Mouse (Mus musculus): ENCODE results near the gene Tekt3. TPM values are rescaled to one million over a fixed set of nuclear protein-coding genes. Genes with fewer than 3 reads are reported as not detected.

The Tekt3 gene
- polyA plus RNA-seq, 1 experiment from 2014 or later = not detected

- ATAC-seq (replicated peaks; ENCODE audit: insufficient number of reproducible peaks, low FRiP score, low TSS enrichment, low read depth) = no peak
- Histone ChIP-seq H3K27me3 (ENCODE audit: control insufficient read depth, insufficient read depth, low read length) (peaks cover 9% of the 10 kb centered on the region; the same call in 1 of the 2 replicates), H3K4me2 (ENCODE audit: low read depth, low read length) (no peak overlapping the region), H3K27ac (replicated peaks; ENCODE audit: low read depth, low read length) (no peak overlapping the region), H3K9ac (replicated peaks; ENCODE audit: low read length) (no peak overlapping the region), H3K4me1 (ENCODE audit: control insufficient read depth, insufficient read depth, low read length) (no peaks in the 10 kb centered on the region; the same call in 1 of the 2 replicates), H3K9me3 (replicated peaks; ENCODE audit: control insufficient read depth, low read length) (no peaks in the 10 kb centered on the region), H3K36me3 (replicated peaks; ENCODE audit: control insufficient read depth, insufficient read depth, low read depth, low read length) (no peaks in the 10 kb centered on the region), H3K4me3 (ENCODE audit: low read depth, low read length) (no peak overlapping the region)
- WGBS = 58% methylated on average over 12 of the region's 12 CpGs
- no peak for DNase-seq (ENCODE audit: low spot score)
These were observed 68.4 kb downstream of the Tekt3 start for GRCm38 (mm10) chr11:63129840-63130239.

DNA sequence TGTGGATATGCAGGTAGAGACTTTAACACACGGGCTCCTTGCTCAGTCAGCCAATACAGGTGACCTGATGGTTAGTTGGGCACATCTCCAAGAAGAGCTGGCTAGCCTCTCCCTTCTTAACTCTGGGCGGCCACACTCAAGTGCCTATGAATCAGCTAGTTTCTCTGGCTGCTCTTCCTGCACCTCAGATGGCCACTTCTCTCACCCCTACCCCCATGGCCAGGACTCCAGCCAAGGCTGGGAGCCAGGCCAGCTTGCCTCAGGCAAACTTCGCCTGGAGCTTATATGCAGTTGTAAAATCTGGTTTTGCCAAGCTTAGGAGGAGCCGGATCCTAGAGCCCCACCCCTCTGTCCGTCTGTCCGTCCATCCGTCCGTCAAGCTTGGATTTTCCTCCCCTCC, 69.0 kb downstream of the Tekt3 start:
- 46% methylated on average over 8 of the region's 8 CpGs for WGBS
- Histone ChIP-seq H3K9ac (replicated peaks; ENCODE audit: low read length) (no peak overlapping the region), H3K4me2 (ENCODE audit: low read depth, low read length) (no peak overlapping the region; the same call in 1 of the 2 replicates)

DNA sequence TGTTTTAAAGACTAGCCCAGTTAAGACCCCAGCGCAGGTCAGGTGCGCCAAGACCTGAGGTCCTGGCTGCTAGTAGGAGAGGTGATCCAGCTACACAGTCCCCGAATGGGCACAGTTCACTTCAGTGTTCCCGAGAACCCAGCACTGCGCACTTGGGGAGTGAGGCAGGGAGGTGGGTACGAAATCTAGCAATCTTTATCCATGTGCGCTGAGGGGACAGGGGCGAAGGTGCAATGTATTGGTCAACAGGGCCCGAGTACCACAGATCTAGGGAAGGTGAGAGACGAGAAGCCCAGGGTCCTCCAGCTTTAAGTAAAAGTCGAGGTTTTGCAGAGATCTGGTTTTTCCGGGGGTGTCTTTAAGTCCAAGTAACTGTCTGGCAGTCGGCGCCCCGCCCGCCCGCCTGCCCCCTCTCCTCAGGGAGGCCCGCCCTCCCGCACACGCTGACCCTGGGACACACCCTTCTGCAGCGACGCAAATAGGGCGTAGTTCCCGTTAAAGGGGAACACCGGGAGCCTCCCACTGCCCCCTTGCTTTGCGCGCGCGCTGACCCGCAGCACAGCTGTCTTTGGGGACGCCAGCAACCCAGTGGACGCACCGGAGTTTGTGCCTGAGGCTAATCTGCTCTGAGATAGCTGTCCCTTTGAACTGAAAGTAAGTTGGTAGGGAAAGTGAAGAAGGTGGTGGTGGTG, 69.7 kb downstream of the Tekt3 start:
- no peaks in the 10 kb centered on the region; the same call in none of the 2 replicates for H3K4me1 ChIP-seq (ENCODE audit: control insufficient read depth, insufficient read depth, low read length)
- ATAC-seq (replicated peaks; ENCODE audit: insufficient number of reproducible peaks, low FRiP score, low TSS enrichment, low read depth) = no peak
- peak; percentile 22 for DNase-seq (ENCODE audit: low spot score)
- H3K36me3 ChIP-seq (replicated peaks; ENCODE audit: control insufficient read depth, insufficient read depth, low read depth, low read length) = no peaks in the 10 kb centered on the region
- H3K27me3 ChIP-seq (ENCODE audit: control insufficient read depth, insufficient read depth, low read length) = peaks cover 9% of the 10 kb centered on the region; the same call in 1 of the 2 replicates
- WGBS = 3% methylated on average over 33 of the region's 33 CpGs
- peak overlapping the region; percentile 87 for H3K4me2 ChIP-seq (ENCODE audit: low read depth, low read length)
- H3K27ac ChIP-seq (replicated peaks; ENCODE audit: low read depth, low read length) = no peak overlapping the region
- H3K9me3 ChIP-seq (replicated peaks; ENCODE audit: control insufficient read depth, low read length) = no peaks in the 10 kb centered on the region
- peak overlapping the region; percentile 35; the same call in 1 of the 2 replicates for H3K9ac ChIP-seq (replicated peaks; ENCODE audit: low read length)
- H3K4me3 ChIP-seq (ENCODE audit: low read depth, low read length) = peak overlapping the region; percentile 52

More for the DNA sequence above, 69.0 kb downstream of the Tekt3 start:
- no peaks in the 10 kb centered on the region for H3K36me3 ChIP-seq (replicated peaks; ENCODE audit: control insufficient read depth, insufficient read depth, low read depth, low read length)
- H3K27ac ChIP-seq (replicated peaks; ENCODE audit: low read depth, low read length) = no peak overlapping the region
- no peaks in the 10 kb centered on the region; the same call in 1 of the 2 replicates for H3K4me1 ChIP-seq (ENCODE audit: control insufficient read depth, insufficient read depth, low read length)
- H3K9me3 ChIP-seq (replicated peaks; ENCODE audit: control insufficient read depth, low read length) = no peaks in the 10 kb centered on the region
- DNase-seq (ENCODE audit: low spot score) = no peak
- H3K27me3 ChIP-seq (ENCODE audit: control insufficient read depth, insufficient read depth, low read length) = peaks cover 9% of the 10 kb centered on the region; the same call in 1 of the 2 replicates
- ATAC-seq (replicated peaks; ENCODE audit: insufficient number of reproducible peaks, low FRiP score, low TSS enrichment, low read depth) = no peak
- no peak overlapping the region for H3K4me3 ChIP-seq (ENCODE audit: low read depth, low read length)

DNA sequence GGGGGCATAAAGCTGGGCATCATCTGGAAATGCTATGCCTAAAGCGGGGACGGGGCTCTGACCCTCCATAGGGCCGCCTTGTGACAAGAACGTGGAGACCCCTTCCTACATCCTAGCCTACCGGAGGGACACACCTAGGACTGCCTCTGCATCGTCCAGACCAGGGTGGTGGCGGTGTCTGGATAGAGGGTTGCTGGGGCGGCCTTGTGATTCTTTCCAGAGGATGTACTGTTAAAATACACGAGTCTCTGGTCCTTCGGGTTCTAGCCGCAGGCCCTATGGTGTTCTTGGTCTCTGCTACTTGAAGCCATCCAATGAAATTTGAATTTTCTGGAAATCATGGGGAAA, 70.2 kb downstream of the Tekt3 start:
- no peak for ATAC-seq (replicated peaks; ENCODE audit: insufficient number of reproducible peaks, low FRiP score, low TSS enrichment, low read depth)
- Histone ChIP-seq H3K9ac (replicated peaks; ENCODE audit: low read length) (peak overlapping the region; percentile 77; the same call in 1 of the 2 replicates), H3K4me1 (ENCODE audit: control insufficient read depth, insufficient read depth, low read length) (no peaks in the 10 kb centered on the region; the same call in none of the 2 replicates), H3K36me3 (replicated peaks; ENCODE audit: control insufficient read depth, insufficient read depth, low read depth, low read length) (no peaks in the 10 kb centered on the region), H3K4me3 (ENCODE audit: low read depth, low read length) (peak overlapping the region; percentile 52), H3K27me3 (ENCODE audit: control insufficient read depth, insufficient read depth, low read length) (peaks cover 9% of the 10 kb centered on the region; the same call in 1 of the 2 replicates), H3K4me2 (ENCODE audit: low read depth, low read length) (peak overlapping the region; percentile 87), H3K9me3 (replicated peaks; ENCODE audit: control insufficient read depth, low read length) (no peaks in the 10 kb centered on the region), H3K27ac (replicated peaks; ENCODE audit: low read depth, low read length) (no peak overlapping the region)
- WGBS = 5% methylated on average over 11 of the region's 11 CpGs
- no peak for DNase-seq (ENCODE audit: low spot score)

- Histone ChIP-seq H3K4me2 (ENCODE audit: low read depth, low read length) (peak overlapping the region; percentile 87), H3K4me1 (ENCODE audit: control insufficient read depth, insufficient read depth, low read length) (no peaks in the 10 kb centered on the region; the same call in none of the 2 replicates), H3K27ac (replicated peaks; ENCODE audit: low read depth, low read length) (peak overlapping the region; percentile 60), H3K27me3 (ENCODE audit: control insufficient read depth, insufficient read depth, low read length) (peaks cover 9% of the 10 kb centered on the region; the same call in 1 of the 2 replicates), H3K4me3 (ENCODE audit: low read depth, low read length) (peak overlapping the region; percentile 52), H3K9me3 (replicated peaks; ENCODE audit: control insufficient read depth, low read length) (no peaks in the 10 kb centered on the region), H3K9ac (replicated peaks; ENCODE audit: low read length) (peak overlapping the region; percentile 77), H3K36me3 (replicated peaks; ENCODE audit: control insufficient read depth, insufficient read depth, low read depth, low read length) (no peaks in the 10 kb centered on the region)
- ATAC-seq (replicated peaks; ENCODE audit: insufficient number of reproducible peaks, low FRiP score, low TSS enrichment, low read depth) (no peak), DNase-seq (ENCODE audit: low spot score) (no peak)
- under 1% methylated on average over 11 of the region's 11 CpGs for WGBS
These were observed 70.7 kb downstream of the Tekt3 start for GRCm38 (mm10) chr11:63132151-63132500.

GRCm38 (mm10) chr11:63132501-63133435, 71.3 kb downstream of the Tekt3 start:
- no peaks in the 10 kb centered on the region for H3K9me3 ChIP-seq (replicated peaks; ENCODE audit: control insufficient read depth, low read length)
- under 1% methylated on average over 53 of the region's 66 CpGs for WGBS
- 0 out of 2 replicates have a peak, but pooled peaks have one; percentile 25 for ATAC-seq (replicated peaks; ENCODE audit: insufficient number of reproducible peaks, low FRiP score, low TSS enrichment, low read depth)
- no peaks in the 10 kb centered on the region; the same call in none of the 2 replicates for H3K4me1 ChIP-seq (ENCODE audit: control insufficient read depth, insufficient read depth, low read length)
- peak overlapping the region; percentile 60 for H3K27ac ChIP-seq (replicated peaks; ENCODE audit: low read depth, low read length)
- H3K4me3 ChIP-seq (ENCODE audit: low read depth, low read length) = peak overlapping the region; percentile 52
- DNase-seq (ENCODE audit: low spot score) = peak; percentile 74
- H3K36me3 ChIP-seq (replicated peaks; ENCODE audit: control insufficient read depth, insufficient read depth, low read depth, low read length) = no peaks in the 10 kb centered on the region
- H3K9ac ChIP-seq (replicated peaks; ENCODE audit: low read length) = peak overlapping the region; percentile 77
- peak overlapping the region; percentile 87 for H3K4me2 ChIP-seq (ENCODE audit: low read depth, low read length)
- peaks cover 9% of the 10 kb centered on the region; the same call in 1 of the 2 replicates for H3K27me3 ChIP-seq (ENCODE audit: control insufficient read depth, insufficient read depth, low read length)

GRCm38 (mm10) chr11:63134021-63134420, 72.6 kb downstream of the Tekt3 start:
- Histone ChIP-seq H3K4me2 (ENCODE audit: low read depth, low read length) (no peak overlapping the region), H3K27me3 (ENCODE audit: control insufficient read depth, insufficient read depth, low read length) (peaks cover 9% of the 10 kb centered on the region; the same call in 1 of the 2 replicates), H3K9ac (replicated peaks; ENCODE audit: low read length) (no peak overlapping the region), H3K4me3 (ENCODE audit: low read depth, low read length) (no peak overlapping the region), H3K27ac (replicated peaks; ENCODE audit: low read depth, low read length) (no peak overlapping the region), H3K36me3 (replicated peaks; ENCODE audit: control insufficient read depth, insufficient read depth, low read depth, low read length) (no peaks in the 10 kb centered on the region), H3K4me1 (ENCODE audit: control insufficient read depth, insufficient read depth, low read length) (no peaks in the 10 kb centered on the region; the same call in none of the 2 replicates), H3K9me3 (replicated peaks; ENCODE audit: control insufficient read depth, low read length) (no peaks in the 10 kb centered on the region)
- 82% methylated on average over 5 of the region's 5 CpGs for whole genome bisulfite sequencing
- no peak for ATAC-seq (replicated peaks; ENCODE audit: insufficient number of reproducible peaks, low FRiP score, low TSS enrichment, low read depth)
- no peak for DNase-seq (ENCODE audit: low spot score)

Measured in embryonic facial prominence, embryonic 11.5 days (tissue).